Mouse (Mus musculus) CH12.LX (cell line): Measurements from ENCODE around the gene Stx16. TPM values are rescaled to one million over a fixed set of nuclear protein-coding genes. Genes with fewer than 3 reads are reported as not detected.

Experiments used
- DNase-seq: peaks from one replicate; pipeline ENCODE4 v3.0.0-alpha.2; 2013; ENCODE audit errors: extremely low read depth
- H3K27ac ChIP-seq: 2 replicates; pipeline ENCODE4 v1.5.1; 2012; ENCODE audit warnings: low read depth, mild to moderate bottlenecking, control low read depth, moderate library complexity; ENCODE audit not compliant: insufficient read depth
- H3K27me3 ChIP-seq: replicated peaks from 2 replicates; pipeline ENCODE3; 2012; ENCODE audit warnings: inconsistent platforms
- H3K36me3 ChIP-seq, 2 experiments: replicated peaks in 1 of 2; 2 replicates each; pipeline versions ENCODE3 to v1.6.1; 2012; ENCODE audit warnings: inconsistent platforms in 1 of 2, low read length in 1 of 2, mild to moderate bottlenecking in 1 of 2, mixed read lengths in 1 of 2, moderate library complexity in 1 of 2; ENCODE audit not compliant: control insufficient read depth in 1 of 2, insufficient read depth in 1 of 2
- H3K4me1 ChIP-seq, 2 experiments: 2 replicates each; pipeline ENCODE4 v1.6.1; 2012; ENCODE audit warnings: inconsistent platforms in 1 of 2, moderate library complexity in 1 of 2; ENCODE audit not compliant: insufficient read depth in 2 of 2, control insufficient read depth in 1 of 2
- H3K4me2 ChIP-seq: 2 replicates; pipeline ENCODE4 v1.6.1; 2012; ENCODE audit warnings: low read depth, mild to moderate bottlenecking, control low read depth; ENCODE audit not compliant: poor library complexity, insufficient read depth, severe bottlenecking
- H3K4me3 ChIP-seq, 3 experiments: fragments of 150-350 bp in 1 of 3; sonication (generic) in 1 of 3; replicated peaks in 1 of 3; 2 replicates each; pipeline versions ENCODE3 to v1.5.1; 2011 to 2012; ENCODE audit warnings: low read depth in 2 of 3, low read length in 2 of 3, mild to moderate bottlenecking in 2 of 3, moderate library complexity in 2 of 3, control low read depth in 1 of 3, improper control_type of control experiment in 1 of 3, inconsistent platforms in 1 of 3, mixed read lengths in 1 of 3; ENCODE audit not compliant: poor library complexity in 1 of 3
- H3K79me2 ChIP-seq: replicated peaks from 2 replicates; pipeline ENCODE4 v1.6.1; 2012; ENCODE audit warnings: mild to moderate bottlenecking, moderate library complexity; ENCODE audit not compliant: control insufficient read depth, poor library complexity, insufficient read depth, severe bottlenecking; ENCODE audit errors: extremely low read depth
- H3K9ac ChIP-seq: 2 replicates; pipeline ENCODE4 v1.6.1; 2012; ENCODE audit warnings: low read depth, mild to moderate bottlenecking, control low read depth, moderate library complexity; ENCODE audit not compliant: insufficient read depth
- H3K9me3 ChIP-seq: replicated peaks from 2 replicates; pipeline ENCODE3; 2012; ENCODE audit warnings: low read length, inconsistent platforms, mixed read lengths
- CHD2 ChIP-seq: IDR thresholded peaks from 2 replicates; pipeline ENCODE4 v1.6.1; 2011; ENCODE audit warnings: low read length, improper control_type of control experiment
- CTCF ChIP-seq, 2 experiments: IDR thresholded peaks in 1 of 2; conservative IDR thresholded peaks in 1 of 2; 2 replicates each; pipeline ENCODE4 v1.5.1; 2011 to 2012; ENCODE audit warnings: low read depth in 2 of 2, low read length in 2 of 2, improper control_type of control experiment in 1 of 2, inconsistent platforms in 1 of 2, mild to moderate bottlenecking in 1 of 2, moderate library complexity in 1 of 2
- E2F4 ChIP-seq: IDR thresholded peaks from 2 replicates; pipeline ENCODE4 v1.6.1; 2011; ENCODE audit warnings: low read depth, low read length, improper control_type of control experiment; ENCODE audit not compliant: insufficient replicate concordance
- ELF1 ChIP-seq: IDR thresholded peaks from 2 replicates; pipeline ENCODE4 v1.6.1; 2014; ENCODE audit warnings: low read depth, mild to moderate bottlenecking, inconsistent platforms, low read length, improper control_type of control experiment
- ETS1 ChIP-seq: conservative IDR thresholded peaks from 2 replicates; pipeline ENCODE4 v1.6.1; 2012; ENCODE audit warnings: low read depth, mild to moderate bottlenecking, inconsistent platforms, low read length, improper control_type of control experiment, moderate library complexity
- GABPA ChIP-seq: IDR thresholded peaks from 2 replicates; pipeline ENCODE4 v1.6.1; 2012; ENCODE audit warnings: low read depth, low read length, improper control_type of control experiment, inconsistent platforms; ENCODE audit not compliant: insufficient replicate concordance
- HCFC1 ChIP-seq: IDR thresholded peaks from 2 replicates; pipeline ENCODE4 v1.6.1; 2012; ENCODE audit warnings: low read depth, mild to moderate bottlenecking, inconsistent platforms, low read length, improper control_type of control experiment
- JUN ChIP-seq: IDR thresholded peaks from 2 replicates; pipeline ENCODE4 v1.6.1; 2011; ENCODE audit warnings: low read depth, mild to moderate bottlenecking, low read length, improper control_type of control experiment, moderate library complexity; ENCODE audit not compliant: insufficient read depth
- MAFK ChIP-seq: IDR thresholded peaks from 2 replicates; pipeline ENCODE4 v1.6.1; 2011; ENCODE audit warnings: low read length, improper control_type of control experiment; ENCODE audit not compliant: insufficient replicate concordance
- MAX ChIP-seq: IDR thresholded peaks from 2 replicates; pipeline ENCODE4 v1.6.1; 2011; ENCODE audit warnings: low read length, improper control_type of control experiment
- MXI1 ChIP-seq: IDR thresholded peaks from 2 replicates; pipeline ENCODE4 v1.6.1; 2011; ENCODE audit warnings: mild to moderate bottlenecking, low read depth, low read length, improper control_type of control experiment
- MYC ChIP-seq: IDR thresholded peaks from 2 replicates; pipeline ENCODE4 v1.6.1; 2011; ENCODE audit warnings: low read depth, mild to moderate bottlenecking, improper control_type of control experiment, low read length
- NELFE ChIP-seq: IDR thresholded peaks from 2 replicates; pipeline ENCODE4 v1.6.1; 2011; ENCODE audit warnings: low read depth, low read length, improper control_type of control experiment
- POLR2A ChIP-seq: IDR thresholded peaks from 2 replicates; pipeline ENCODE4 v1.6.1; 2011; ENCODE audit warnings: low read depth, mild to moderate bottlenecking, improper control_type of control experiment, low read length
- POLR2AphosphoS2 ChIP-seq: IDR thresholded peaks from 2 replicates; pipeline ENCODE4 v1.6.1; 2011; ENCODE audit warnings: low read depth, low read length, improper control_type of control experiment
- RCOR1 ChIP-seq: conservative IDR thresholded peaks from 2 replicates; pipeline ENCODE4 v1.6.1; 2012; ENCODE audit warnings: low read depth, mild to moderate bottlenecking, inconsistent platforms, low read length, improper control_type of control experiment
- TBP ChIP-seq: conservative IDR thresholded peaks from 2 replicates; pipeline ENCODE4 v1.6.1; 2011; ENCODE audit warnings: low read depth, low read length, improper control_type of control experiment
- TCF12 ChIP-seq: IDR thresholded peaks from 2 replicates; pipeline ENCODE4 v1.6.1; 2014; ENCODE audit warnings: low read depth, mild to moderate bottlenecking, inconsistent platforms, low read length, improper control_type of control experiment
- USF1 ChIP-seq: IDR thresholded peaks from 2 replicates; pipeline ENCODE4 v1.6.1; 2014; ENCODE audit warnings: low read depth, mild to moderate bottlenecking, inconsistent platforms, low read length, improper control_type of control experiment
- USF2 ChIP-seq: conservative IDR thresholded peaks from 2 replicates; pipeline ENCODE4 v1.6.1; 2011; ENCODE audit warnings: low read depth, low read length, improper control_type of control experiment
- ZC3H11A ChIP-seq: IDR thresholded peaks from 2 replicates; pipeline ENCODE4 v1.6.1; 2012; ENCODE audit warnings: low read depth, mild to moderate bottlenecking, inconsistent platforms, low read length, improper control_type of control experiment
- ZKSCAN1 ChIP-seq: IDR thresholded peaks from 2 replicates; pipeline ENCODE4 v1.6.1; 2012; ENCODE audit warnings: low read depth, inconsistent platforms, low read length, improper control_type of control experiment, borderline replicate concordance
- dilution Hi-C: fragments of 300-500 bp; cut with MboI; formaldehyde crosslinking; loops from 2 replicates; pipeline ENCODE4 v1.14.3; 2020; ENCODE audit warnings: low sequenced_read_pairs; ENCODE audit not compliant: extremely low pct_unique_long_range_greater_than_20kb, extremely low pct_ligation_motif_present
- in situ Hi-C: fragments of 300-500 bp; cut with MboI; formaldehyde crosslinking; loops from 3 replicates; pipeline ENCODE4 v1.14.3; 2019; ENCODE audit warnings: low sequenced_read_pairs, low pct_ligation_motif_present, low pct_unique_long_range_greater_than_20kb, mixed read lengths
- polyA plus RNA-seq: library from polyadenylated mRNA; unstranded; fragments of >175 nt; gene quantifications from 2 replicates; pipeline ENCODE4 v1.2.1, GENCODE M21; 2012; ENCODE audit warnings: low read depth; ENCODE audit not compliant: insufficient read length
- total RNA-seq, 2 experiments: library from RNA; depleted of rRNA; stranded (reverse); fragments of 300-350 nt in 1 of 2; fragments of >200 nt in 1 of 2; gene quantifications; 2 replicates each; pipeline ENCODE4 v1.2.3; 2012 to 2014

Stx16 gene
- total and polyA plus RNA-seq, 3 experiments = 18.8 to 33.2 (median 22.5) TPM

DNA sequence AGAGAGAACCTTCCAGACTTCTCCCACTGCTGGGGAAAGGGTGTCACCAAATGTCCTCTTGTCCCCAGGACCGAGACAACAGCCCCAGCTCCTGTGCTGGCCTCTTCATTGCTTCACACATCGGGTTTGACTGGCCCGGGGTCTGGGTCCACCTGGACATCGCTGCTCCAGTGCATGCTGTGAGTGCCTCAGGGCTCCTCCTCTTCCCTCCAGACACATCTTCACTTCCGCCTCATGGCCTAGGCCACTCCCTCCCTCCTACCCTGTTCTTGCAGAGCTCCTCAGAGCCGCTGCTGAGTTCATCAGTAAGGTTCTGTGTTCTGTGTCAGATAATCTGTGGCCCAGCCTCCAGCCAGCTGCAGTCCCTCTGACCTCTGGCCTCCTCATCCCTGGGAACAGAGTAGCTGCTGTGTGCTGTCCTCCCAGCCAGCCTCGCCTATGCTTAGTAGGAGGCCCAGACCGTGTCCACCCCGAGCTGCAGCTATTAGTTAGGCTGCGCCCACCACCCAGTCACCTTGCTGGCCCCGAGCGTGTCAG is 45.4 kb downstream of the Stx16 start:
- Histone ChIP-seq H3K27ac (no peak overlapping the region), H3K27me3 (no peaks in the 10 kb centered on the region), H3K4me2 (no peak overlapping the region), H3K36me3 (peaks cover 71 to 88% of the 10 kb centered on the region in 2 experiments), H3K79me2 (no peaks in the 10 kb centered on the region), H3K9ac (no peak overlapping the region), H3K4me3 (no peak overlapping the region), H3K4me1 (no peaks in the 10 kb centered on the region), H3K9me3 (peaks cover 22% of the 10 kb centered on the region)
- TF ChIP-seq TCF12 = no peak
- no peak for TF ChIP-seq CTCF (conservative IDR thresholded peaks at IDR 0.05 in 1 of 2, IDR thresholded peaks at IDR 0.05 in 1 of 2; ENCODE audit: low read depth in 2 of 2, low read length in 2 of 2)
- TF ChIP-seq MXI1 = no peak
- no peak for TF ChIP-seq GABPA
- dilution Hi-C loops (no loop called here), in situ Hi-C loops (loop anchor here (25.0 kb wide), 1 partner anchor 309 kb away; no protein-coding TSS in a partner anchor)
- no peak for DNase-seq

DNA sequence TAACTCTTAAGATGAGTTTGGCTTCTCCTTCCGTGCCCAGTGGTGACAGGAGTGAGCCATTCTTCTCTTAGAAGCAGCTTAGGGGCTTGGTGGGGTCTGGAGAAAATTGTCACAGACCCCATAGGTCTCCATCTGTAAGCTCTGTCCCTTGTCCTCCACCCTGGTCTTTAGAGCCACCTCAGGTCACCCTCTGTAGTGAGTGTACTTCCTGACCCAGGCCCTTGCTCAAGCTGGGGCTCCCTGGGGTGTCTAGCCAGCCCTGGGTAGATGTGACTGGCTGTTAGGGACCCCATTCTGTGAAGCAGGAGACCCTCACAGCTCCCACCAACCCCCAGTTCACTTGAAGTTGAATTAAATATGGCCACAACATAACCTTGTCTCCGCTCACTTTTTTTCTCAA is 46.2 kb downstream of the Stx16 start:
- Histone ChIP-seq H3K27me3 (no peaks in the 10 kb centered on the region), H3K4me1 (no peaks in the 10 kb centered on the region), H3K4me2 (no peak overlapping the region), H3K9ac (no peak overlapping the region), H3K4me3 (no peak overlapping the region), H3K9me3 (peaks cover 22% of the 10 kb centered on the region)
- no peak for DNase-seq
- in situ Hi-C loops = loop anchor here (25.0 kb wide), 1 partner anchor 310 kb away; no protein-coding TSS in a partner anchor
- dilution Hi-C loops = no loop called here
- TF ChIP-seq JUN (no peak), MXI1 (no peak), ZC3H11A (no peak), USF1 (no peak)
- TF ChIP-seq, all 38 proteins: peak for 0
- Histone ChIP-seq H3K27ac (no peak overlapping the region), H3K79me2 (no peaks in the 10 kb centered on the region), H3K36me3 (peaks cover 64 to 80% of the 10 kb centered on the region in 2 experiments)

DNA sequence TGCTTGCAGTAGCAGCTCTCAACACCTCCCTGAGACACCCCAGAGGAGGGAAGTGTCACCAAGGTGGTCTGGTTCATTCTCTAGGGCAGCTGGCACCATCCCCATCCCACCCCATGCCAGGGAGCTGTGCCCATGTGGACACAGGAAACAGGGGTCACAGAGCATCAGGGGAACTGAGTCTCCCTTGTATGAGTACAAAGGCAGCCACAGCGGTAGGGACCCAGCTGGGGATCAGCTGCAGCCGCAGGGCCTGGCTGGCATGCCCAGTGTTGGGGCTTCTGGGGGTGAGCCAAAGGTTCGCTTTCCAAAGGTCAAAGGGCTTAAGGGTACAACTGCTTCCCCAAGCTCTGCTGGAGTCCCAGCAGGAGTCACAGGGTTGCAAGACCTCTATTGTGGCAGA is 47.6 kb downstream of the Stx16 start:
- Histone ChIP-seq H3K79me2 (no peaks in the 10 kb centered on the region), H3K4me2 (no peak overlapping the region), H3K27ac (no peak overlapping the region), H3K9ac (no peak overlapping the region), H3K9me3 (peaks cover 22% of the 10 kb centered on the region), H3K36me3 (peaks cover 54 to 66% of the 10 kb centered on the region in 2 experiments), H3K4me1 (no peaks in the 10 kb centered on the region), H3K27me3 (peaks cover 1% of the 10 kb centered on the region)
- in situ Hi-C loops (loop anchor here (25.0 kb wide), 1 partner anchor 311 kb away; no protein-coding TSS in a partner anchor), dilution Hi-C loops (no loop called here)
- DNase-seq = no peak
- no peak for TF ChIP-seq MAX
- no peak for TF ChIP-seq E2F4
- no peak for TF ChIP-seq JUN
- no peak for TF ChIP-seq POLR2AphosphoS2
- no peak for TF ChIP-seq TBP
- no peak for TF ChIP-seq USF2
- no peak for TF ChIP-seq ETS1
- no peak for TF ChIP-seq NELFE
- TF ChIP-seq CTCF (conservative IDR thresholded peaks at IDR 0.05 in 1 of 2, IDR thresholded peaks at IDR 0.05 in 1 of 2; ENCODE audit: low read depth in 2 of 2, low read length in 2 of 2) = no peak
- TF ChIP-seq CHD2 = no peak
- no peak for TF ChIP-seq HCFC1
- no peak for TF ChIP-seq POLR2A
- no peak for TF ChIP-seq RCOR1
- no peak for TF ChIP-seq MXI1
- TF ChIP-seq MAFK = no peak
- TF ChIP-seq ELF1 = no peak
- TF ChIP-seq GABPA = no peak
- no peak for TF ChIP-seq ZKSCAN1
- TF ChIP-seq MYC = no peak
- TF ChIP-seq, all 38 proteins: peak for 0
- H3K4me3 ChIP-seq = no peak overlapping the region
